Mouse (Mus musculus) heart, adult 2 months (tissue): ENCODE data around the gene Fbln1.

Experiments
- CTCF ChIP-seq: fragments of 200-600 bp; IDR thresholded peaks from 2 replicates; pipeline ENCODE4 v1.8.1; 2022; ENCODE audit warnings: antibody characterized with exemption, mild to moderate bottlenecking, moderate library complexity
- EP300 ChIP-seq: fragments of 200-500 bp; IDR thresholded peaks from 2 replicates; pipeline ENCODE4 v1.6.1; 2011; ENCODE audit warnings: low read depth, low read length, control low read depth; ENCODE audit not compliant: insufficient read depth
- POLR2A ChIP-seq: fragments of 200-500 bp; IDR thresholded peaks from 2 replicates; pipeline ENCODE4 v1.6.1; 2011; ENCODE audit warnings: mild to moderate bottlenecking, low read depth, low read length, control low read depth; ENCODE audit not compliant: insufficient read depth

- no peak for TF ChIP-seq CTCF
- no peak for TF ChIP-seq POLR2A
- no peak for TF ChIP-seq EP300
Observed at GRCm38 (mm10) chr15:85230613-85231012, 24.9 kb downstream of the Fbln1 start.
